Mouse (Mus musculus) lung, embryonic 14.5 days (tissue): ENCODE measurements at regions not wholly inside any gene's neighbourhood (a gene's known extent, or its start where the extent isn't known, plus 50 kb on each side); places are given as distances from the start of the nearest gene placed in this dataset.

Experiments
- ATAC-seq: fragments of 200-750 bp; cut with Nextera tagmentation; 2 replicates; pipeline ENCODE4 v1.8.0; 2017; ENCODE audit warnings: mild to moderate bottlenecking, moderate TSS enrichment, moderate library complexity; ENCODE audit not compliant: insufficient read depth
- DNase-seq: peaks from one replicate; pipeline ENCODE4 v3.0.0-alpha.2; 2015
- H3K27ac ChIP-seq: fragments of 300-500 bp; sonication (generic); 2 replicates; pipeline ENCODE4 v1.5.1; 2014; ENCODE audit warnings: low read depth, mild to moderate bottlenecking, moderate library complexity
- H3K27me3 ChIP-seq: fragments of 300-500 bp; sonication (generic); 2 replicates; pipeline ENCODE4 v1.6.1; 2014; ENCODE audit warnings: low read length, control low read depth; ENCODE audit not compliant: insufficient read depth
- H3K36me3 ChIP-seq: fragments of 300-500 bp; sonication (generic); 2 replicates; pipeline ENCODE4 v1.6.1; 2014; ENCODE audit warnings: control low read depth; ENCODE audit not compliant: insufficient read depth
- H3K4me1 ChIP-seq: fragments of 300-500 bp; sonication (generic); 2 replicates; pipeline ENCODE4 v1.6.1; 2014; ENCODE audit warnings: antibody characterized with exemption, control low read depth; ENCODE audit not compliant: insufficient read depth
- H3K4me2 ChIP-seq: fragments of 300-500 bp; sonication (generic); 2 replicates; pipeline ENCODE4 v1.6.1; 2014; ENCODE audit warnings: mild to moderate bottlenecking
- H3K4me3 ChIP-seq: fragments of 300-500 bp; sonication (generic); 2 replicates; pipeline ENCODE4 v1.5.1; 2014; ENCODE audit warnings: low read depth, low read length
- H3K9ac ChIP-seq: fragments of 300-500 bp; sonication (generic); 2 replicates; pipeline ENCODE4 v1.6.1; 2014
- H3K9me3 ChIP-seq: fragments of 300-500 bp; sonication (generic); 2 replicates; pipeline ENCODE4 v1.6.1; 2016; ENCODE audit warnings: low read depth, low read length, control low read depth
- CTCF ChIP-seq: IDR thresholded peaks from 2 replicates; pipeline ENCODE4 v1.5.1; 2016; ENCODE audit warnings: antibody characterized with exemption, low read depth
- WGBS: fragments of 180-500 bp; shearing (Covaris S2); extraction: QIAGEN DNeasy Blood & Tissue Kit; methylation state at CpG from one replicate; pipeline ENCODE4 v1.1.7; 2014; 5-methylcytosine and 5-hydroxymethylcytosine counted together

- DNase-seq, result no peak
- no peak for ATAC-seq
- Histone ChIP-seq H3K9me3 (no peaks in the 10 kb centered on the region), H3K36me3 (no peaks in the 10 kb centered on the region), H3K27me3 (no peaks in the 10 kb centered on the region), H3K9ac (no peak overlapping the region), H3K4me1 (no peaks in the 10 kb centered on the region), H3K4me2 (no peak overlapping the region), H3K4me3 (no peak overlapping the region), H3K27ac (no peak overlapping the region)
- TF ChIP-seq CTCF, result no peak
- 57% methylated on average over 4 of the region's 4 CpGs for WGBS
Measured at GRCm38 (mm10) chr15:5446756-5447314, 202.8 kb upstream of the Ptger4 start.

- no peaks in the 10 kb centered on the region for H3K36me3 ChIP-seq
- TF ChIP-seq CTCF, result no peak
- no peaks in the 10 kb centered on the region for H3K27me3 ChIP-seq
- WGBS, result 68% methylated on average over 2 of the region's 2 CpGs
- no peak overlapping the region for H3K4me3 ChIP-seq
- no peaks in the 10 kb centered on the region for H3K4me1 ChIP-seq
- DNase-seq (peak; percentile 18), ATAC-seq (no peak)
- H3K27ac ChIP-seq, result no peak overlapping the region
- H3K9me3 ChIP-seq, result no peaks in the 10 kb centered on the region
- no peak overlapping the region for H3K4me2 ChIP-seq
- no peak overlapping the region for H3K9ac ChIP-seq
Measured at GRCm38 (mm10) chr15:5447707-5448496, 203.9 kb upstream of the Ptger4 start.

- Histone ChIP-seq H3K9ac (no peak overlapping the region), H3K27ac (no peak overlapping the region), H3K4me2 (no peak overlapping the region), H3K27me3 (no peaks in the 10 kb centered on the region), H3K4me3 (no peak overlapping the region), H3K4me1 (no peaks in the 10 kb centered on the region), H3K36me3 (no peaks in the 10 kb centered on the region), H3K9me3 (no peaks in the 10 kb centered on the region)
- 88% methylated on average over 3 of the region's 3 CpGs for WGBS
- TF ChIP-seq CTCF, result no peak
- ATAC-seq (no peak), DNase-seq (no peak)
Measured at GRCm38 (mm10) chr15:5459083-5459482, 215.1 kb upstream of the Ptger4 start.

- Histone ChIP-seq H3K9ac (no peak overlapping the region), H3K4me3 (no peak overlapping the region), H3K27me3 (no peaks in the 10 kb centered on the region), H3K9me3 (no peaks in the 10 kb centered on the region), H3K27ac (no peak overlapping the region), H3K36me3 (no peaks in the 10 kb centered on the region), H3K4me1 (no peaks in the 10 kb centered on the region), H3K4me2 (no peak overlapping the region)
- DNase-seq (no peak), ATAC-seq (no peak)
- no peak for TF ChIP-seq CTCF
- WGBS, result 81% methylated on average over 4 of the region's 4 CpGs
Measured at GRCm38 (mm10) chr15:5459580-5459979, 215.6 kb upstream of the Ptger4 start.

- Histone ChIP-seq H3K4me3 (no peak overlapping the region), H3K9ac (no peak overlapping the region), H3K4me1 (no peaks in the 10 kb centered on the region), H3K36me3 (no peaks in the 10 kb centered on the region), H3K4me2 (no peak overlapping the region), H3K27me3 (no peaks in the 10 kb centered on the region), H3K9me3 (no peaks in the 10 kb centered on the region), H3K27ac (no peak overlapping the region)
- DNase-seq (no peak), ATAC-seq (no peak)
- WGBS, result 82% methylated on average over 3 of the region's 3 CpGs
- TF ChIP-seq CTCF, result no peak
Measured at GRCm38 (mm10) chr15:5462651-5463050, 218.7 kb upstream of the Ptger4 start.

GRCm38 (mm10) chr15:5464732-5465131 is 220.7 kb upstream of the Ptger4 start:
- 84% methylated on average over 5 of the region's 5 CpGs for WGBS
- Histone ChIP-seq H3K9ac (no peak overlapping the region), H3K4me1 (no peaks in the 10 kb centered on the region), H3K27me3 (no peaks in the 10 kb centered on the region), H3K4me2 (no peak overlapping the region), H3K36me3 (no peaks in the 10 kb centered on the region), H3K9me3 (no peaks in the 10 kb centered on the region), H3K27ac (no peak overlapping the region), H3K4me3 (no peak overlapping the region)
- no peak for TF ChIP-seq CTCF
- no peak for ATAC-seq
- no peak for DNase-seq

- no peak overlapping the region for H3K4me2 ChIP-seq
- 45% methylated on average over 3 of the region's 3 CpGs for WGBS
- no peak overlapping the region for H3K4me3 ChIP-seq
- no peak overlapping the region for H3K27ac ChIP-seq
- no peak for TF ChIP-seq CTCF
- H3K4me1 ChIP-seq, result no peaks in the 10 kb centered on the region
- H3K27me3 ChIP-seq, result no peaks in the 10 kb centered on the region
- H3K9me3 ChIP-seq, result no peaks in the 10 kb centered on the region
- no peak for DNase-seq
- no peak overlapping the region for H3K9ac ChIP-seq
- ATAC-seq, result no peak
- no peaks in the 10 kb centered on the region for H3K36me3 ChIP-seq
Measured at GRCm38 (mm10) chr15:5468535-5469073, 224.6 kb upstream of the Ptger4 start.
